Mouse (Mus musculus) C2C12 (cell line): ENCODE measurements around the gene Ywhae. TPM values are rescaled to one million over a fixed set of nuclear protein-coding genes. Genes with fewer than 3 reads are reported as not detected.
A peak's percentile ranks its signal among the peaks of the same experiment; 100 is the strongest.

Source experiments
- H3K27me3 ChIP-seq: one replicate; pipeline ENCODE4 v1.6.1; 2011; ENCODE audit not compliant: control insufficient read depth, insufficient read depth, insufficient read length
- H3K36me3 ChIP-seq: one replicate; pipeline ENCODE4 v1.6.1; 2011; ENCODE audit not compliant: control insufficient read depth, insufficient read depth
- H3K4me3 ChIP-seq: one replicate; pipeline ENCODE4 v1.5.1; 2011; ENCODE audit warnings: mild to moderate bottlenecking, control low read depth; ENCODE audit not compliant: poor library complexity, insufficient read depth, severe bottlenecking
- H3K79me2 ChIP-seq: one replicate; pipeline ENCODE4 v1.6.1; 2011; ENCODE audit not compliant: control insufficient read depth, insufficient read depth
- H3K79me3 ChIP-seq: one replicate; pipeline ENCODE4 v1.6.1; 2011; ENCODE audit warnings: low read depth, control low read depth
- H3ac ChIP-seq: one replicate; pipeline ENCODE3; 2011; ENCODE audit warnings: low read depth; ENCODE audit not compliant: control insufficient read depth, insufficient read length
- CEBPB ChIP-seq: IDR thresholded peaks from one replicate; pipeline ENCODE4 v1.6.1; 2011; ENCODE audit warnings: low read depth, mild to moderate bottlenecking, control low read depth, moderate library complexity
- CTCF ChIP-seq: IDR thresholded peaks from one replicate; pipeline ENCODE4 v1.5.1; 2011; ENCODE audit not compliant: control insufficient read depth, insufficient read depth, insufficient read length
- FOSL1 ChIP-seq: IDR thresholded peaks from one replicate; pipeline ENCODE4 v1.8.0; 2011; ENCODE audit warnings: mild to moderate bottlenecking, low read length; ENCODE audit not compliant: poor library complexity, insufficient read depth, severe bottlenecking
- MAX ChIP-seq: IDR thresholded peaks from one replicate; pipeline ENCODE4 v1.6.1; 2011; ENCODE audit warnings: mild to moderate bottlenecking, control low read depth
- MYOD1 ChIP-seq: IDR thresholded peaks from one replicate; pipeline ENCODE4 v1.6.1; 2011; ENCODE audit warnings: low read depth; ENCODE audit not compliant: control insufficient read depth, insufficient read length
- MYOG ChIP-seq: IDR thresholded peaks from one replicate; pipeline ENCODE4 v1.6.1; 2011; ENCODE audit not compliant: control insufficient read depth, insufficient read length; ENCODE audit errors: extremely low read depth
- USF1 ChIP-seq: IDR thresholded peaks from one replicate; pipeline ENCODE4 v1.6.1; 2011; ENCODE audit warnings: low read depth, mild to moderate bottlenecking, control low read depth, moderate library complexity
- polyA plus RNA-seq: library from polyadenylated mRNA; unstranded; fragments of >200 nt; fragmentation: generic; extraction: Trizol; gene quantifications from one replicate; pipeline ENCODE4 v1.2.1, GENCODE M21; 2012; ENCODE audit warnings: missing spikeins

The Ywhae gene
- polyA plus RNA-seq, 1 experiment: 528 TPM

- H3K79me3 ChIP-seq: no peaks in the 10 kb centered on the region
- peaks cover 25% of the 10 kb centered on the region for H3K27me3 ChIP-seq
- H3K79me2 ChIP-seq: no peaks in the 10 kb centered on the region
- TF ChIP-seq FOSL1: no peak
- no peak for TF ChIP-seq CTCF
- TF ChIP-seq USF1: no peak
- TF ChIP-seq CEBPB: no peak
- no peak for TF ChIP-seq MYOG
- no peak for TF ChIP-seq MYOD1
- TF ChIP-seq MAX: no peak
- no peak overlapping the region for H3K4me3 ChIP-seq
- H3K36me3 ChIP-seq: no peaks in the 10 kb centered on the region
- H3ac ChIP-seq: no peak overlapping the region
Observed at GRCm38 (mm10) chr11:75785897-75786296, 53.2 kb downstream of the Ywhae start.

DNA sequence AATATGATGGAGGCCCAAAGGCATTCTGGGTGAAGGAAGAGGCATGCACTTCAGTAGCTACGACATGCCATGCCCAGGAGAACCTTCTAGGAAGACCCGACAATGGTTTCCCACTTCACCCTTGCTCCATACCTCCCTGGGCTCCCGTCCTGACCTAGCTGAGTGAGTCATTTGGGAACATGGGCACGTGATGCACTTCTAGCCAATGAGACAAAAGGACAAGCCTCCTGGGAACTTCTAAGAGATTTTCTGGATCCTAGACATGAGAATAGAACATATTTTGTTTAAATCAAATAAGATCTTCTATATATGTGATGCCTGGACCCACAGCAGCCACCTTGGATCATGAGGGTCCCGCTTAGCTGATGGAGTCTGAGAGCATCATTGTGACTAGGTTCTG is 59.9 kb downstream of the Ywhae start:
- Histone ChIP-seq H3K27me3 (peaks cover 65% of the 10 kb centered on the region), H3K4me3 (no peak overlapping the region), H3ac (no peak overlapping the region), H3K79me3 (no peaks in the 10 kb centered on the region), H3K36me3 (no peaks in the 10 kb centered on the region), H3K79me2 (no peaks in the 10 kb centered on the region)
- peak; percentile 96 for TF ChIP-seq USF1
- TF ChIP-seq MAX: no peak

- Histone ChIP-seq H3ac (no peak overlapping the region), H3K79me2 (no peaks in the 10 kb centered on the region), H3K27me3 (peaks cover 64% of the 10 kb centered on the region), H3K4me3 (no peak overlapping the region), H3K79me3 (no peaks in the 10 kb centered on the region), H3K36me3 (no peaks in the 10 kb centered on the region)
- no peak for TF ChIP-seq FOSL1
- TF ChIP-seq MYOD1: no peak
- no peak for TF ChIP-seq MAX
- no peak for TF ChIP-seq CEBPB
- no peak for TF ChIP-seq CTCF
Observed at GRCm38 (mm10) chr11:75793351-75793750, 60.7 kb downstream of the Ywhae start.

DNA sequence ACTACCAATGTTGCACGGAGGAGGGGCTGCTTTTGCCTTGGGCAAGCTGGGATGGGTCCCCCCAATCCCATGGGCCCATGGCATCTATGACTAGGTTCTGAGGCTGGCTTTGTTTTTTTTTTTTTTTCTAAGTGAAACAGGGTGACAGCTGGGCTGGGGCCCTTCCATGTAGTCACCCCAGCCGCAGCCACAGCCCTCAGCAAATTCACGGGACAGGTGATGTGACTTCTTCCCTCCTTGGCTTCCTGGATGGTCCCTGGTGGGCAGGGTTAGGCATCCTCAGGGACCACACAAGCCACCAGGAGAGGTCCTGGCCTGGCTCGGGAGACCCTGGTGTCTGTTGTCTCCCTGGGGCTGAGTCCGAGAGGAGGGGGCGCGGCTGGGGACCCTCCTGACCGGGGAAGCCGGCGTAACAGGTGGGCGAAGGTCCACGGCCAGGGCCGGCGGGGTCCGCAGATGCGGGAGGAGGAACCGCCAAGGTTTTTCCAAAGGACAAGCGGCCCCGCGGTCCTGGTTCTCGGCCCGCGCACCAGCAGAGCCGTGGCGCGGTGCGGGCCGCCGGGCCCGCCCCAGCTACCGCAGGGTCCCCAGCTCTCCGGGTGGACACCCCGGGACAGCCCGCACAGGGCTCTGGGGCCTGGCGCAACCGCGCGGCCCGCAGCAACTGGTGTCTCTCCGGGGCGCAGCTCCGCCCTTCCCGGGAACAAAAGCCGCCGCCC is 62.1 kb downstream of the Ywhae start:
- Histone ChIP-seq H3ac (no peak overlapping the region), H3K36me3 (no peaks in the 10 kb centered on the region), H3K79me3 (no peaks in the 10 kb centered on the region), H3K27me3 (peaks cover 50% of the 10 kb centered on the region), H3K79me2 (no peaks in the 10 kb centered on the region), H3K4me3 (no peak overlapping the region)
- TF ChIP-seq CEBPB: no peak
- TF ChIP-seq CTCF: no peak
- TF ChIP-seq MYOD1: no peak
- no peak for TF ChIP-seq FOSL1
- no peak for TF ChIP-seq USF1
- TF ChIP-seq MAX: no peak
- TF ChIP-seq MYOG: no peak

DNA sequence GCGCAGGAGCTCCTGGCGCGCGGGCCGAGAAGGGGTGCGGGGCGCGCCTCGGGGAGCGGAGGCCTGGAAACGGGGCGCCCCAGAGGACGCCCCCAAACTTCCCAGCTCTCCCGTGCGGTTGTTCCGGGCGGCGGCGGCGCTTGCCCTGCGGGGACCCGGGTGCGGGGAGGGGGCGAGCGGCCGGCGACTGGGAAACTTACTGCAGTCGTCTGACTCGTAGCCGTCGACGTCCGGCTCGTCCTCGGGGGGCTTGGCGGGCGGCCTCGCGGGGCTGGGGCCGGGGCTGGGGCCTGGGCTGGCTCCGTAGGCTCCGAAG is 62.6 kb downstream of the Ywhae start:
- no peaks in the 10 kb centered on the region for H3K36me3 ChIP-seq
- no peak overlapping the region for H3ac ChIP-seq
- H3K27me3 ChIP-seq: peaks cover 45% of the 10 kb centered on the region
- no peaks in the 10 kb centered on the region for H3K79me2 ChIP-seq
- TF ChIP-seq MAX (no peak), CTCF (no peak), MYOD1 (no peak), CEBPB (no peak), MYOG (no peak), FOSL1 (no peak), USF1 (no peak)
- no peaks in the 10 kb centered on the region for H3K79me3 ChIP-seq
- H3K4me3 ChIP-seq: no peak overlapping the region

GRCm38 (mm10) chr11:75796029-75796445 is 63.4 kb downstream of the Ywhae start, which contains the start of gene Doc2b:
Gene Doc2b, minus strand, starts transcription at chr11:75796049.
- Histone ChIP-seq H3K79me3 (no peaks in the 10 kb centered on the region), H3K27me3 (peaks cover 43% of the 10 kb centered on the region), H3K36me3 (no peaks in the 10 kb centered on the region), H3ac (no peak within 1 kb of the TSS), H3K79me2 (no peaks in the 10 kb centered on the region), H3K4me3 (no peak within 1 kb of the TSS)
- TF ChIP-seq MYOD1: no peak
- TF ChIP-seq CTCF: no peak
- TF ChIP-seq CEBPB: no peak
- TF ChIP-seq FOSL1: no peak
- TF ChIP-seq USF1: no peak
- no peak for TF ChIP-seq MAX
- TF ChIP-seq MYOG: no peak
